Mouse (Mus musculus) liver, embryonic 15.5 days (tissue): ENCODE measurements around the gene Rab3ip. TPM values are rescaled to one million over a fixed set of nuclear protein-coding genes. Genes with fewer than 3 reads are reported as not detected.
A peak's percentile ranks its signal among the peaks of the same experiment; 100 is the strongest.

Source experiments
- ATAC-seq: fragments of 200-750 bp; cut with Nextera tagmentation; 2 replicates; pipeline ENCODE4 v1.8.0; 2017; ENCODE audit warnings: moderate number of reproducible peaks, mild to moderate bottlenecking, moderate library complexity; ENCODE audit not compliant: insufficient read depth
- H3K27ac ChIP-seq: fragments of 300-500 bp; sonication (generic); replicated peaks from 2 replicates; pipeline ENCODE4 v1.5.1; 2015; ENCODE audit warnings: mild to moderate bottlenecking, inconsistent platforms
- H3K27me3 ChIP-seq: fragments of 300-500 bp; sonication (generic); 2 replicates; pipeline ENCODE4 v1.6.1; 2015; ENCODE audit warnings: mild to moderate bottlenecking, inconsistent platforms
- H3K36me3 ChIP-seq: fragments of 300-500 bp; sonication (generic); replicated peaks from 2 replicates; pipeline ENCODE4 v1.6.1; 2015; ENCODE audit warnings: moderate library complexity, mild to moderate bottlenecking, inconsistent platforms
- H3K4me1 ChIP-seq: fragments of 300-500 bp; sonication (generic); replicated peaks from 2 replicates; pipeline ENCODE4 v1.6.1; 2015; ENCODE audit warnings: inconsistent platforms
- H3K4me2 ChIP-seq: fragments of 300-500 bp; sonication (generic); 2 replicates; pipeline ENCODE4 v1.6.1; 2015; ENCODE audit warnings: moderate library complexity, mild to moderate bottlenecking, inconsistent platforms
- H3K4me3 ChIP-seq: fragments of 300-500 bp; sonication (generic); replicated peaks from 2 replicates; pipeline ENCODE4 v1.5.1; 2015; ENCODE audit warnings: mild to moderate bottlenecking, inconsistent platforms
- H3K9ac ChIP-seq: fragments of 300-500 bp; sonication (generic); 2 replicates; pipeline ENCODE4 v1.6.1; 2015; ENCODE audit warnings: moderate library complexity, mild to moderate bottlenecking, inconsistent platforms
- H3K9me3 ChIP-seq: fragments of 300-500 bp; sonication (generic); replicated peaks from 2 replicates; pipeline ENCODE4 v1.6.1; 2016; ENCODE audit warnings: inconsistent platforms
- WGBS: fragments of 180-500 bp; shearing (Covaris S2); methylation state at CpG from one replicate; pipeline ENCODE4 v1.1.7; 2015; ENCODE audit warnings: mixed read lengths; ENCODE audit not compliant: insufficient replicate concordance; 5-methylcytosine and 5-hydroxymethylcytosine counted together
- polyA plus RNA-seq: library from polyadenylated mRNA; unstranded; fragments of >200 nt; fragmentation: Nextera tagmentation; extraction: Ambion mirVana; gene quantifications from 2 replicates; pipeline ENCODE4 v1.2.1, GENCODE M21; 2015

Gene Rab3ip
- polyA plus RNA-seq, 1 experiment from 2014 or later = 10.7 TPM

DNA sequence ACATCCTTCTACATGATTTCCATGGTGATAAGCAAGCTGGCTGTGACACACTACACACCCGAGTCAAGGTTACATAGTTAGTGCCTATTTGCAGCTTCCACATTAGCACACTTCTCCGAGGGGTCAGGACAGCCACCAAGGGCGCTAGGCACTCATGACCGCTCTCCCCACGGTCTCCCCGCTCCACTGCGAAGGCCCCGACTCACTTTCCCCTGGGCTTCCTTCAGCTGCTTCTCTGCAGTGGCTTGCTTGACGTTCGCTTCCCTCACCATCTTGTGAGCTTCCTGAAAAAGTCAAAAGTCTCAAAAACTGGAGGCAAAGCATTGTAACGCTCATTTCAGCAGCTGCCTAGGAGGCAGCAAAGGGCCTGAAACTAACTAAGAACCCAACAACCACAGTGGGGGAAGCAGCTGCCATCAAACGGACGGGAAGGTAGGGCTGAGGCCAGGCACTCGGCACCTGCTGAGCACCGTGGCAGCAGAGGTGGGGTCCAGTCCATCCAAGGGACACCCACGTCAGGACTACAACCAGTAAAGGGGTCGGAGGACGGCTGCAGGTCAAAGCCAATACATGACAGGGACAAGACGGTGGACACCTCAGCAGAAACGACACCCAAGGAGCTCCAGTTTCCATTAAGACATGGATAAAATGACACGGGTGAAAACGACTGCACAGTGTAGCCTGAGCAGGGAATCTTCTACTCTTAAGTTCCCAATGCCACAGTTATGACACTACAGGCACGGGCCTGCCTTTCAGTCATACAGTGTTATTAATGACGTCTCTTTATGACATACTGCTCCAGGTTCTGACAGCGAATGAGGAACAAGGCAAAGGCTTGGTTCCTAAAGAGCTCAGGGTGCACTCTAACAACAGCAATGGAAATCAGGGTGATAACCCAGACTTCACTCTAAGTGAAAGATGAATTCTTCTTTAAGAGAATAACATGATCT is 30.9 kb downstream of the Rab3ip start:
- no peak overlapping the region for H3K4me3 ChIP-seq
- no peaks in the 10 kb centered on the region for H3K4me1 ChIP-seq
- H3K27me3 ChIP-seq = no peaks in the 10 kb centered on the region
- H3K27ac ChIP-seq = no peak overlapping the region
- peaks cover 16% of the 10 kb centered on the region for H3K36me3 ChIP-seq
- ATAC-seq = no peak
- 72% methylated on average over 25 of the region's 25 CpGs for WGBS
- H3K9ac ChIP-seq = no peak overlapping the region
- no peaks in the 10 kb centered on the region for H3K9me3 ChIP-seq
- H3K4me2 ChIP-seq = no peak overlapping the region

DNA sequence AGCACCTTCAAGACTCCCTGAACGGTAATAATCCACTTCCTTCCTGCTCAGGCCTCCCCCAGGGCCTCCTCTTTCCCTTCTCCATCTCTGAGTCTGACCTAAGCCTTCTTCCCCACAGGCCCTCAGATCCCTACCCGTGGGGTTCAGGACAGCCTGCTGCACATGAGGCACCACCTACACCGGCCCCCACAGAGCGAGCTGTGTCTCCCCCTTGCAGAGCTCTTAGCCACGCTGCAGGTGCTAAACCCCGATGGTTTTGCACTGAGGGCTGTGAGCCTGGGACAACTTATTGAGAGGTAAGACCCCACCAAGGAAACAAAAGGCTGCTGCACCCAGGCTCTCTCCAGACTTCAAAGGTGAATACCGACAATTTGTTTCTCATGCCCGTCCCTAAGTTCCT is 34.0 kb downstream of the Rab3ip start:
- H3K9me3 ChIP-seq = no peaks in the 10 kb centered on the region
- 69% methylated on average over 8 of the region's 8 CpGs for WGBS
- H3K4me2 ChIP-seq = no peak overlapping the region
- H3K4me1 ChIP-seq = 0 out of 2 replicates have a peak, but pooled peaks cover 4% of the 10 kb centered on the region
- H3K27ac ChIP-seq = no peak overlapping the region
- H3K36me3 ChIP-seq = peaks cover 24% of the 10 kb centered on the region
- no peak overlapping the region for H3K9ac ChIP-seq
- ATAC-seq = no peak
- no peaks in the 10 kb centered on the region for H3K27me3 ChIP-seq
- H3K4me3 ChIP-seq = no peak overlapping the region

GRCm38 (mm10) chr10:116915286-116915685 is 35.3 kb downstream of the Rab3ip start:
- WGBS = 79% methylated on average over 8 of the region's 8 CpGs
- Histone ChIP-seq H3K9me3 (no peaks in the 10 kb centered on the region), H3K27me3 (no peaks in the 10 kb centered on the region), H3K9ac (no peak overlapping the region), H3K36me3 (peaks cover 28% of the 10 kb centered on the region), H3K4me2 (no peak overlapping the region), H3K27ac (no peak overlapping the region), H3K4me3 (no peak overlapping the region), H3K4me1 (peaks cover 4% of the 10 kb centered on the region; the same call in 1 of the 2 replicates)
- ATAC-seq = no peak

- no peak overlapping the region for H3K4me2 ChIP-seq
These were observed 36.0 kb downstream of the Rab3ip start for GRCm38 (mm10) chr10:116914586-116914985.

DNA sequence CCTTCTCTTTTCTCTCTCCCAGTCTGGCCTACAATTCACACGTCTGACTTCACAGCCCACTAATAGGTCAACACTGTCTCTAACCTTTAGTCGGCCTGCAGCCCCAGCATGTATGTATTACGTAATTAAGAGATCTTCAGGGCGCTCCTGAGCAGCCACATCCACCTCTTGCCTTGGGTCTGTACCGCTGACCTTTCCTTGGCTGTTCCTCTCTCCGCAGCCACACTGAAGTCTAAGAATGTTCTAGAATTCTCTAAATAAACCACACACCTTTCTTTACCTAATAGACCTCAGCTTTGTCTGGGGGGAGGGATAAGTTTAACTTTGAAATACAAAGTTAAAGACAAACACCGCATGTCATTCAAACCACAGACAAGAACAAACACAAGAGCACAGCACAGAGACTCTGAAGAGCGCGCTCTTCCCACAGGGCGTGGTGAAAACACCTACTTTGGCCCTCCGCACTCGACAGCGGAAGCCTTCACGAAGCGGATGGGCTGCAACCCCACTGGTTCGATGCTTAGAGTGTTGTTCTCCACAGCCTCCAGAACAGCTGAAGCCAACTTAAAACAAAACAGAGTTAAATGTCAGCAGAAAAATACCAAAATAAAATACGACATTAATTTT is 36.8 kb downstream of the Rab3ip start:
- H3K4me1 ChIP-seq = peaks cover 16% of the 10 kb centered on the region
- H3K9me3 ChIP-seq = no peaks in the 10 kb centered on the region
- no peak overlapping the region for H3K4me2 ChIP-seq
- H3K27ac ChIP-seq = no peak overlapping the region
- H3K36me3 ChIP-seq = peaks cover 40% of the 10 kb centered on the region
- H3K27me3 ChIP-seq = no peaks in the 10 kb centered on the region
- H3K4me3 ChIP-seq = no peak overlapping the region
- 72% methylated on average over 17 of the region's 17 CpGs for WGBS
- no peak for ATAC-seq
- no peak overlapping the region for H3K9ac ChIP-seq

More at GRCm38 (mm10) chr10:116914586-116914985, 36.0 kb downstream of the Rab3ip start:
- no peak for ATAC-seq
- WGBS = 85% methylated on average over 9 of the region's 9 CpGs
- Histone ChIP-seq H3K27me3 (no peaks in the 10 kb centered on the region), H3K27ac (no peak overlapping the region), H3K4me1 (peaks cover 8% of the 10 kb centered on the region), H3K9ac (no peak overlapping the region), H3K4me3 (no peak overlapping the region), H3K9me3 (no peaks in the 10 kb centered on the region), H3K36me3 (peaks cover 34% of the 10 kb centered on the region)

DNA sequence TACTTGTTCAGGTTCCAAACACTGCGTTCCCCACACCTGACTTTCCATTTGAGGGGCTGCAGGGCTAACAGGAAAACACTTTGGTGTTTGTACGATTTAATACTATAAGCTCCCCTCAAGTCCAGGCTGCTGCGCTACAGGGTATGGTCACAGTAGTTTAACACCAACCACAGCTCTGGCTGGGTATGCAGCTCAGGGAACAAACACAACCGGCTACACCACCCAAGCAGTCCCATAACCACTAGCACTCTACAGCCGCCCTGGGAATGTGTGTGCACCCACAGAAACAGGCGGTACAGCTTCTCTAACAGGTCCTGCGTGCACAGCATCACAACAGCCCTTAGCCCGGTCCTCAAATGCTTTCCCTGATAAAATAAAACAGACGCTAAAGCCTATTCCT is 37.7 kb downstream of the Rab3ip start:
- no peak overlapping the region for H3K4me2 ChIP-seq
- H3K4me3 ChIP-seq = no peak overlapping the region
- no peak overlapping the region for H3K9ac ChIP-seq
- H3K36me3 ChIP-seq = peaks cover 40% of the 10 kb centered on the region
- no peak overlapping the region for H3K27ac ChIP-seq
- H3K27me3 ChIP-seq = no peaks in the 10 kb centered on the region
- no peak for ATAC-seq
- no peaks in the 10 kb centered on the region for H3K9me3 ChIP-seq
- peaks cover 21% of the 10 kb centered on the region for H3K4me1 ChIP-seq
- WGBS = 82% methylated on average over 9 of the region's 9 CpGs

GRCm38 (mm10) chr10:116908901-116909642 is 41.5 kb downstream of the Rab3ip start:
- Histone ChIP-seq H3K4me1 (peaks cover 30% of the 10 kb centered on the region), H3K27me3 (no peaks in the 10 kb centered on the region), H3K27ac (peak overlapping the region; percentile 94), H3K4me3 (peak overlapping the region; percentile 38), H3K9me3 (no peaks in the 10 kb centered on the region), H3K4me2 (peak overlapping the region; percentile 70), H3K9ac (0 out of 2 replicates have a peak overlapping the region, but pooled peaks have one; percentile 35), H3K36me3 (peaks cover 46% of the 10 kb centered on the region)
- peak; percentile 99 for ATAC-seq
- WGBS = 31% methylated on average over 15 of the region's 15 CpGs

DNA sequence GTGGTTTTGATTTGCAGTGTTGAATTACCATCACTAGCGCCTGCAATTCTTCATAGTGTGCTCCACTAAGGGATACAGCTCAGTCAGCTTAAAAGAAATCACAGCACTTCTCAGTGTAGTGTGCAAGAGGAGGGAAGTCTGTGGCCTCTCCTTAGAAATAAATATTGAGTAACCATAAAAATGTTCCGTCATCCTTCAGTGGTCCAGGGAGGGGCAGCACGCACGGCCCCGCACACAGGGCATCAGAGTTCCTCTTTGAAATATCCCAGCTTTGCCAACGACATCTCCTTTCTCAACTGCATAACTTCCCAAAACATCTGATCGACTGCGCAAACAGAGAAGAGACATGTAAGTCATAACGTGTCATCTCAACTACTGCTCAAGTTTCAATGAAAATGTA is 43.8 kb downstream of the Rab3ip start:
- 83% methylated on average over 9 of the region's 9 CpGs for WGBS
- ATAC-seq = no peak
- no peaks in the 10 kb centered on the region for H3K27me3 ChIP-seq
- H3K4me3 ChIP-seq = no peak overlapping the region
- peaks cover 26% of the 10 kb centered on the region for H3K4me1 ChIP-seq
- no peaks in the 10 kb centered on the region for H3K9me3 ChIP-seq
- no peak overlapping the region for H3K4me2 ChIP-seq
- H3K27ac ChIP-seq = no peak overlapping the region
- H3K9ac ChIP-seq = no peak overlapping the region
- H3K36me3 ChIP-seq = peaks cover 34% of the 10 kb centered on the region

DNA sequence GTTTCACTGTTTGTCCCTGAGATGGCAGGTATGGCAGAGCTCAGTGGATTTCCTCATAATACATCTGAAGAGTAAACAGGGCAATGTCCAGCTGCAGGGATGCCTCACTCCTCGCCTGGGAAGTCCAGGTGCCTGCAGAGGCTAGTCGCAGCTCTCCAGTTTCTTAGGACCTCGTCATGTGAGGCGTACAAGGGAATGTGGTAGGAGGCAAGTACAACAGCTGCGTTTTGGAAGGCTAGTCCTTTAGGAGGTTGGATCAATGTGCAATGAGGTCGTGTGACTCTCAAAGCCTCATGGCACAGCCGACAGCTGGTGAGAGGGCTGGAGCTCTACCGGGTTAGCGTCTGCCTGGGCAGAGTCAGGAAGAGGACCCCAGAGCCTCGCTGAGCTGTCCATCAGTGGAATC is 46.1 kb downstream of the Rab3ip start:
- ATAC-seq = no peak
- Histone ChIP-seq H3K9ac (no peak overlapping the region), H3K9me3 (no peaks in the 10 kb centered on the region), H3K4me1 (peaks cover 21% of the 10 kb centered on the region), H3K36me3 (peaks cover 22% of the 10 kb centered on the region), H3K4me3 (no peak overlapping the region), H3K27ac (no peak overlapping the region), H3K4me2 (no peak overlapping the region), H3K27me3 (no peaks in the 10 kb centered on the region)
- WGBS = 72% methylated on average over 10 of the region's 10 CpGs

- 58% methylated on average over 17 of the region's 17 CpGs for WGBS
- no peak within 1 kb of the TSS for H3K4me2 ChIP-seq
- ATAC-seq = no peak
- H3K4me1 ChIP-seq = no peaks in the 10 kb centered on the region
- H3K27ac ChIP-seq = no peak within 1 kb of the TSS
- no peaks in the 10 kb centered on the region for H3K9me3 ChIP-seq
- H3K36me3 ChIP-seq = no peaks in the 10 kb centered on the region
- H3K27me3 ChIP-seq = no peaks in the 10 kb centered on the region
- no peak within 1 kb of the TSS for H3K4me3 ChIP-seq
- H3K9ac ChIP-seq = no peak within 1 kb of the TSS
These were observed 54.0 kb downstream of the Rab3ip start, which contains the start of gene Myrfl for GRCm38 (mm10) chr10:116896336-116897177. TSS of gene Myrfl (minus strand) at chr10:116896919.
